Mouse (Mus musculus): ENCODE results near the gene Ccnt2. TPM values are rescaled to one million over a fixed set of nuclear protein-coding genes. Genes with fewer than 3 reads are reported as not detected.

Ccnt2 gene
- total RNA-seq (2023) = 10 to 100 TPM; 38.9 to 40.1 TPM

DNA sequence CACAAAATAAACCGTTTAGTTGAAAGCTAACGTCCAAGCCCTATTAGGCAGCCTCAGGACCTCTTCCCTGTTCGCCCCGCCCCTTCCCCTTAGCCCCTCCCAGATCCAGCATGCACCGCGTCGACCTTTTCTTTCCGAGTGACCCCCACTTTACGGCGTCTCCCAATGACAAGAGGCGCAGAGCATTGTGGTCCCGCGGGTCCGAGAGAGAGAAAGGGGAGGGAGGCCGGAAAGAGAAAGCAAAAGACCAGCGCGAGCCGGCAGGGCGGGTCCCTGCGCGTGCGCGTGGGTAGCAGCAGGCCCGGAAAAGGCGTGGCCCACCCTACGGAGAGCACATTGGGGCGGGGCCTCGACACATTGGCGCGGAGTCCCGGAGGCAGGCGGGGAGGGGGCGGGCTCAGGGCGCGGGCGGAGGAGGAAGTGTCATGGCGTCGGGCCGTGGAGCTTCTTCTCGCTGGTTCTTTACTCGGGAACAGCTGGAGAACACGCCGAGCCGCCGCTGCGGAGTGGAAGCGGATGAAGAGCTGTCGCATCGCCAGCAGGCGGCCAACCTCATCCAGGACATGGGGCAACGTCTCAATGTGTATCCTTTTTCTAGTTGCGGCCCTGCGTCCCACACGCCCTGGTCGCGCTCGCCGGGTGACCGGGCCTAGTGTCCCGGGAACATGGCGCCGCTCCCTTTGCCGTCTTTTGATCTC is at the start of gene Ccnt2:
Gene Ccnt2 (plus strand): TSS at position 362 of the 698 bp plus-strand sequence.

DNA sequence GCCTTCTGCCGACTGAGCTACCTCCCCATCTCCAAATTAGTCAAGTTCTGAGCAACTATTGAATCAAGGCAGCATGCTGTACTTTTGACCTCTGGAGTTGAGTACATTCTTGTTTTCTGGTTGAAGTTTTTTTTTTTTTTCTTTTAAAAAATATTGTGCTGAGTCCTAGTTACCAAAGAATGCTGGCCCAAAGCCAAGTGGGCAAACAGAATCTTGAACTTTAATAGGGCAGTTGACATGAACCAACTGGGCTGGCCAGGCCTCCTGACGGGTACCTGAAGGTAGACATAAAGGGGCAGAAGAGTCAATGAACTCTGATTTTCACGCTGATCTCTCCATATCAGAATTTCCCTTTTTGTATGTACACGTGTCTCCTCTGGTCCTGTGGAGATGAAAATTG is 44.9 kb upstream of the Ccnt2 start, which contains the start of gene Acmsd:
Gene Acmsd (plus strand): TSS at position 318 of the 400 bp plus-strand sequence.

GRCm38 (mm10) chr1:127854486-127855222 is 80.7 kb downstream of the Ccnt2 start, which contains the start of gene Map3k19:
Map3k19 (minus strand) TSS chr1:127855031.

Other genes starting within 250 kb of the Ccnt2 start
- gene Tmem163, start 94.6 kb upstream of the Ccnt2 start, total RNA-seq (2023) = under 1 TPM; 0.13 to 0.37 TPM
- gene Acmsd, start 44.8 kb upstream of the Ccnt2 start, total RNA-seq (2023) = under 1 TPM in 1 of 2 experiments, not detected in 1; 0.89 TPM
- under 1 TPM in 1 of 2 experiments, not detected in 1; 0.38 TPM for gene Map3k19, start 80.9 kb downstream of the Ccnt2 start, total RNA-seq (2023)
- gene Rab3gap1, start 94.6 kb downstream of the Ccnt2 start, total RNA-seq (2023) = 10 to 100 TPM; 19.5 to 25.5 TPM